Mouse (Mus musculus) neural tube, embryonic 12.5 days (tissue): ENCODE results near the gene Dusp12. TPM values are rescaled to one million over a fixed set of nuclear protein-coding genes. Genes with fewer than 3 reads are reported as not detected.

ENCODE experiments used
- ATAC-seq: fragments of 200-750 bp; cut with Nextera tagmentation; 2 replicates; pipeline ENCODE4 v1.8.0; 2017; ENCODE audit warnings: low read depth, mild to moderate bottlenecking, moderate TSS enrichment, moderate library complexity; ENCODE audit not compliant: low FRiP score
- H3K27ac ChIP-seq: fragments of 300-500 bp; sonication (generic); 2 replicates; pipeline ENCODE4 v1.5.1; 2016
- H3K27me3 ChIP-seq: fragments of 300-500 bp; sonication (generic); replicated peaks from 2 replicates; pipeline ENCODE4 v1.6.1; 2016; ENCODE audit warnings: mild to moderate bottlenecking
- H3K36me3 ChIP-seq: fragments of 300-500 bp; sonication (generic); 2 replicates; pipeline ENCODE4 v1.6.1; 2016; ENCODE audit warnings: mild to moderate bottlenecking
- H3K4me1 ChIP-seq: fragments of 300-500 bp; sonication (generic); 2 replicates; pipeline ENCODE4 v1.6.1; 2016
- H3K4me2 ChIP-seq: fragments of 300-500 bp; sonication (generic); replicated peaks from 2 replicates; pipeline ENCODE4 v1.6.1; 2016; ENCODE audit warnings: mild to moderate bottlenecking
- H3K4me3 ChIP-seq: fragments of 300-500 bp; sonication (generic); 2 replicates; pipeline ENCODE4 v1.5.1; 2016
- H3K9ac ChIP-seq: fragments of 300-500 bp; sonication (generic); 2 replicates; pipeline ENCODE4 v1.6.1; 2016; ENCODE audit warnings: mild to moderate bottlenecking
- H3K9me3 ChIP-seq: fragments of 300-500 bp; sonication (generic); 2 replicates; pipeline ENCODE4 v1.6.1; 2016; ENCODE audit warnings: mild to moderate bottlenecking
- WGBS: fragments of 180-500 bp; shearing (Covaris S2); methylation state at CpG from one replicate; pipeline ENCODE4 v1.1.7; 2016; 5-methylcytosine and 5-hydroxymethylcytosine counted together
- polyA plus RNA-seq: library from polyadenylated mRNA; unstranded; fragments of >200 nt; fragmentation: Nextera tagmentation; extraction: Ambion mirVana; gene quantifications from 2 replicates; pipeline ENCODE4 v1.2.1, GENCODE M21; 2016

Dusp12 gene
- polyA plus RNA-seq, 1 experiment from 2014 or later: 34.1 TPM

GRCm38 (mm10) chr1:170868107-170868904 lies 17.0 kb downstream of the Dusp12 start:
- WGBS: under 1% methylated on average over 33 of the region's 33 CpGs
- H3K4me2 ChIP-seq: peak overlapping the region; percentile 89
- peak overlapping the region; percentile 64 for H3K4me3 ChIP-seq
- ATAC-seq: peak; percentile 89
- H3K36me3 ChIP-seq: peaks cover 2% of the 10 kb centered on the region; the same call in 1 of the 2 replicates
- no peaks in the 10 kb centered on the region for H3K9me3 ChIP-seq
- no peaks in the 10 kb centered on the region for H3K27me3 ChIP-seq
- peak overlapping the region; percentile 77 for H3K9ac ChIP-seq
- H3K4me1 ChIP-seq: peaks cover 5% of the 10 kb centered on the region
- H3K27ac ChIP-seq: no peak overlapping the region

- H3K9me3 ChIP-seq: no peaks in the 10 kb centered on the region
- WGBS: 0% methylated on average over 25 of the region's 25 CpGs
- peaks cover 5% of the 10 kb centered on the region for H3K4me1 ChIP-seq
- no peak within 1 kb of the TSS for H3K27ac ChIP-seq
- ATAC-seq: peak; percentile 83
- peak within 1 kb of the TSS; percentile 77 for H3K9ac ChIP-seq
- H3K27me3 ChIP-seq: no peaks in the 10 kb centered on the region
- peak within 1 kb of the TSS; percentile 64 for H3K4me3 ChIP-seq
- no peaks in the 10 kb centered on the region; the same call in 1 of the 2 replicates for H3K36me3 ChIP-seq
- peak within 1 kb of the TSS; percentile 89 for H3K4me2 ChIP-seq
These were observed 17.6 kb downstream of the Dusp12 start, which contains the start of gene Atf6 for GRCm38 (mm10) chr1:170867691-170868105. Gene Atf6 (minus strand): TSS chr1:170867771.

GRCm38 (mm10) chr1:170866992-170867690 lies 18.2 kb downstream of the Dusp12 start:
- Histone ChIP-seq H3K9ac (peak overlapping the region; percentile 77), H3K4me3 (peak overlapping the region; percentile 64), H3K27me3 (no peaks in the 10 kb centered on the region), H3K27ac (no peak overlapping the region), H3K4me2 (peak overlapping the region; percentile 89), H3K4me1 (peaks cover 5% of the 10 kb centered on the region), H3K36me3 (no peaks in the 10 kb centered on the region; the same call in 1 of the 2 replicates), H3K9me3 (no peaks in the 10 kb centered on the region)
- ATAC-seq: peak; percentile 69
- 3% methylated on average over 30 of the region's 30 CpGs for WGBS

DNA sequence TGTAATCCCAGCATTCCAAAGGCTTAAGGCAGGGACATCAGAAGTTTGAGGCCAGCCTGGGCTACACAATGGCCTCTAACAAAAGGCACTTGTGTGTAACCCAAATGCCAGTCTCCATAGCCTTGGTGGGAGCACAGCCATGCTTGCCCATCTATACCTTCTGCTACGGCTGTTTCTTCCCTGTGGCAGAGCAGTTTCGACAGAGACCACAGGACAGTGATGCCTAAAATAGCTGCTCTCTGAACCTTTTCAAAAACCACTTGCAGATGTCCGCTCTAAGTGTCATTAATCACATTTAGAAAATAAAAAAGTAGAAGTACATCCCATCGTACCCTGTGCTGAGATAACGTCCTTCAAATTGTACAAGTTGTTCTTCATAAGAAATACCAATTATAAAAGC lies 19.9 kb downstream of the Dusp12 start:
- H3K27me3 ChIP-seq: no peaks in the 10 kb centered on the region
- H3K4me2 ChIP-seq: no peak overlapping the region
- H3K27ac ChIP-seq: no peak overlapping the region
- H3K4me3 ChIP-seq: no peak overlapping the region
- peaks cover 5% of the 10 kb centered on the region for H3K4me1 ChIP-seq
- no peak overlapping the region for H3K9ac ChIP-seq
- no peak for ATAC-seq
- WGBS: 91% methylated on average over 5 of the region's 5 CpGs
- H3K36me3 ChIP-seq: no peaks in the 10 kb centered on the region
- no peaks in the 10 kb centered on the region for H3K9me3 ChIP-seq

GRCm38 (mm10) chr1:170864754-170865153 lies 20.6 kb downstream of the Dusp12 start:
- Histone ChIP-seq H3K9me3 (no peaks in the 10 kb centered on the region), H3K36me3 (no peaks in the 10 kb centered on the region), H3K9ac (no peak overlapping the region), H3K4me1 (peaks cover 5% of the 10 kb centered on the region), H3K4me2 (no peak overlapping the region), H3K4me3 (no peak overlapping the region), H3K27me3 (no peaks in the 10 kb centered on the region), H3K27ac (no peak overlapping the region)
- no peak for ATAC-seq
- 86% methylated on average over 3 of the region's 3 CpGs for whole genome bisulfite sequencing

- no peak overlapping the region for H3K27ac ChIP-seq
- no peak overlapping the region for H3K9ac ChIP-seq
- H3K27me3 ChIP-seq: no peaks in the 10 kb centered on the region
- peaks cover 5% of the 10 kb centered on the region for H3K4me1 ChIP-seq
- H3K4me3 ChIP-seq: no peak overlapping the region
- no peaks in the 10 kb centered on the region for H3K36me3 ChIP-seq
- no peaks in the 10 kb centered on the region for H3K9me3 ChIP-seq
- no peak overlapping the region for H3K4me2 ChIP-seq
- no peak for ATAC-seq
These were observed 21.1 kb downstream of the Dusp12 start for GRCm38 (mm10) chr1:170864234-170864633.

DNA sequence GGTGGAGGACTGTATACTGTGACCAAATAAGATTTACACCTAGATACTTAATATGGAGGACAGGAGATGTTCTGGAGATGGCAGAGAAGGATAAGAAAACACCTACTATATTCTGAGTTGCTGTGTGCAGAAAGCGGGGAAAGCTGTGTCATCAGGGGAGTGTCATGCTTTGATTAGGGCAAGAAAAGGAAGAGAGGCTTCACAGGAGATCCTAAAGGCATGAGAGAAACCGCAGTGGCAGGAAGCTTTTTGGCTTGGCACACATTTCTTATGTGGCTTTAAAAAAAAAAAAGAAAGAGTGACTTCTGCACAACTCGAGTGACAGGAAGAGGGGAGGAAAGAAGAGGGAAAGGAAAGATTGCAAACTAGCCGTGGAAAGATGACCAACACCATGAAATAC lies 22.3 kb downstream of the Dusp12 start:
- no peak overlapping the region for H3K27ac ChIP-seq
- no peaks in the 10 kb centered on the region for H3K36me3 ChIP-seq

DNA sequence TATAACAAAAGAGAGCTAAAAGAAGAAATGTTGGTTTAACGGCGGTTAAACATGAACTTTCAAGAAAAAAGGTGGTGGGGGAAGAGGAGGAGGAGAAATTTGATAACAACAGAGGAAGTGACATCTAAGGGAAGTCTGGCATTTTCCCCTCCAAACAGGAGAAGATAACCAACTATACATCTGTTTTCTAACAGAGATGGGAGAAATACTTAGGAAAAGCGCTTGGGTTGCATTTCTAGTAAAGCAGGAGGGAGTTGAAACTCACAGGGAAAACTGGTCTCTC lies 23.0 kb downstream of the Dusp12 start:
- Histone ChIP-seq H3K4me3 (no peak overlapping the region), H3K4me1 (peaks cover 5% of the 10 kb centered on the region), H3K27ac (no peak overlapping the region), H3K9ac (no peak overlapping the region), H3K27me3 (no peaks in the 10 kb centered on the region), H3K36me3 (no peaks in the 10 kb centered on the region), H3K9me3 (no peaks in the 10 kb centered on the region), H3K4me2 (no peak overlapping the region)
- ATAC-seq: no peak
- whole genome bisulfite sequencing: 77% methylated on average over 3 of the region's 3 CpGs

More for the DNA sequence above, 22.3 kb downstream of the Dusp12 start:
- Histone ChIP-seq H3K9me3 (no peaks in the 10 kb centered on the region), H3K27me3 (no peaks in the 10 kb centered on the region), H3K9ac (no peak overlapping the region), H3K4me1 (peaks cover 5% of the 10 kb centered on the region), H3K4me2 (no peak overlapping the region), H3K4me3 (no peak overlapping the region)
- whole genome bisulfite sequencing: 77% methylated on average over 4 of the region's 4 CpGs
- ATAC-seq: no peak

DNA sequence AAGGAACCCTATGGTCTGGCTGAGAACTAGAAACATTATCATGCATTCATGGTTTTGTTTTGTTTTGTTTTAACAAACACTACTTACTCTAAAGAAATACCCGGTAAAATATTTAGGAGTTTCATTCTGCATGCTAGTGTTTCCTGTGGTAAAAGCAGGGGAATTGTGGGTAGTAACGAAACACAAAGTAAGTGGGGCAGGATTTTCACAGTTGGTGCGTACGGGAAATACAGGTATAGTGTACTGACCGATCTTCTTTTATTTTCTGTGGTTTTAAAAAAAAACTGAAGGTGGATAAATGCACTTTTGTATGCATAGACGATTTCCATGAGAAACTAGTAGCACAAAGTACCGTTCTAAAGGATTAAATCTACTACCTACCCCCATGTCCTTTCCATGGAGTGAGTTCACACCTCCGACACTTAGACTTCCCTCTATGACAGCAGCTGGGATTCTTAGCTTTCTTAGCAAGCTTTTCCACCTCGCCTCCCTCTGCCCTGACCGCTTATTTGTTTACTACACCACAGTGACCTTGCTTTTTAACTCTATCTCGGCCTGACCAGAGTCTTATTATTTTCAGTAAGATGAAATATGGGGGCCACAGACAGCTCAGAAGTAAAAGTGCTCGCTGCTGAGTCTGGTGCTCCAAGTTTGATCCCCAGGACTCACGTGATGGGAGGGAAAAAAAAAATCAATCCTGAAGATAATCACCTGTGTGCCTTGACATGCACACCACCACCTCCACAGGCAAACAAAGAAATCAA lies 23.5 kb downstream of the Dusp12 start:
- H3K4me2 ChIP-seq: no peak overlapping the region

DNA sequence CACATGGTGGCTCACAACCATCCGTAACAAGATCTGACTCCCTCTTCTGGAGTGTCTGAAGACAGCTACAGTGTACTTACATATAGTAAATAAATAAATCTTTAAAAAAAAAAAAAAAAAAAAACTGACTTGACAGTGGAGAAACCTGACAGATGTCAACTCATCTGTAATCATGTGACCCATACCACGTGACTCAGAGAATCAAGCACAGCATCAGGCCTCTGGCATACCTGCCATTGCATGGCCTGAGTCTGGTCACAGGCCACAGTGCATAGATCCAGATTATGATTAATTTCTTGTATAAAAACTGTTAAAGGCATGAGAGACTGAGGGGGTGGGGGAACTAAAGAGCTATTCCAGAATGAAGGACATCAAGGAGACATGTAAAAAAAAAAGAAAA lies 26.5 kb downstream of the Dusp12 start:
- Histone ChIP-seq H3K9me3 (no peaks in the 10 kb centered on the region), H3K36me3 (no peaks in the 10 kb centered on the region), H3K4me2 (no peak overlapping the region), H3K27ac (no peak overlapping the region), H3K4me3 (no peak overlapping the region), H3K27me3 (no peaks in the 10 kb centered on the region), H3K9ac (no peak overlapping the region), H3K4me1 (no peaks in the 10 kb centered on the region)
- no peak for ATAC-seq
- 92% methylated on average over 2 of the region's 2 CpGs for WGBS

More for the DNA sequence above, 23.5 kb downstream of the Dusp12 start:
- WGBS: 85% methylated on average over 13 of the region's 13 CpGs
- no peak for ATAC-seq
- Histone ChIP-seq H3K27ac (no peak overlapping the region), H3K9ac (no peak overlapping the region), H3K9me3 (no peaks in the 10 kb centered on the region), H3K36me3 (no peaks in the 10 kb centered on the region), H3K27me3 (no peaks in the 10 kb centered on the region), H3K4me3 (no peak overlapping the region), H3K4me1 (peaks cover 3% of the 10 kb centered on the region)

- no peak for ATAC-seq
- no peak overlapping the region for H3K27ac ChIP-seq
- H3K4me2 ChIP-seq: no peak overlapping the region
- peaks cover 5% of the 10 kb centered on the region; the same call in 1 of the 2 replicates for H3K36me3 ChIP-seq
- no peak overlapping the region for H3K4me3 ChIP-seq
- H3K4me1 ChIP-seq: no peaks in the 10 kb centered on the region
- 85% methylated on average over 2 of the region's 2 CpGs for WGBS
- no peaks in the 10 kb centered on the region for H3K27me3 ChIP-seq
- no peak overlapping the region for H3K9ac ChIP-seq
- no peaks in the 10 kb centered on the region for H3K9me3 ChIP-seq
These were observed 28.0 kb downstream of the Dusp12 start for GRCm38 (mm10) chr1:170857369-170857768.
